Mouse (Mus musculus) embryonic facial prominence, embryonic 11.5 days (tissue): ENCODE measurements around the gene Grap. TPM values are rescaled to one million over a fixed set of nuclear protein-coding genes. Genes with fewer than 3 reads are reported as not detected.

ENCODE experiments used
- ATAC-seq: fragments of 200-750 bp; cut with Nextera tagmentation; replicated peaks from 2 replicates; pipeline ENCODE4 v1.8.0; 2017; ENCODE audit warnings: low read depth; ENCODE audit not compliant: insufficient number of reproducible peaks, low FRiP score, low TSS enrichment
- DNase-seq: peaks from one replicate; pipeline ENCODE4 v3.0.0-alpha.2; 2015; ENCODE audit warnings: low spot score
- H3K27ac ChIP-seq: fragments of 300-500 bp; sonication (generic); replicated peaks from 2 replicates; pipeline ENCODE4 v1.5.1; 2014; ENCODE audit warnings: mild to moderate bottlenecking, low read depth, low read length, control low read depth
- H3K27me3 ChIP-seq: fragments of 300-500 bp; sonication (generic); 2 replicates; pipeline ENCODE4 v1.6.1; 2014; ENCODE audit warnings: mild to moderate bottlenecking, low read length, moderate library complexity, mixed read lengths; ENCODE audit not compliant: control insufficient read depth, insufficient read depth
- H3K36me3 ChIP-seq: fragments of 300-500 bp; sonication (generic); replicated peaks from 2 replicates; pipeline ENCODE4 v1.6.1; 2014; ENCODE audit warnings: low read depth, mild to moderate bottlenecking, low read length, moderate library complexity, mixed read lengths; ENCODE audit not compliant: control insufficient read depth, insufficient read depth
- H3K4me1 ChIP-seq: fragments of 300-500 bp; sonication (generic); 2 replicates; pipeline ENCODE4 v1.6.1; 2014; ENCODE audit warnings: low read length, mixed read lengths; ENCODE audit not compliant: control insufficient read depth, insufficient read depth
- H3K4me2 ChIP-seq: fragments of 300-500 bp; sonication (generic); 2 replicates; pipeline ENCODE4 v1.6.1; 2014; ENCODE audit warnings: low read depth, mild to moderate bottlenecking, control low read depth, low read length, moderate library complexity
- H3K4me3 ChIP-seq: fragments of 300-500 bp; sonication (generic); 2 replicates; pipeline ENCODE4 v1.5.1; 2014; ENCODE audit warnings: low read depth, low read length, control low read depth
- H3K9ac ChIP-seq: fragments of 300-500 bp; sonication (generic); replicated peaks from 2 replicates; pipeline ENCODE4 v1.6.1; 2014; ENCODE audit warnings: mild to moderate bottlenecking, control low read depth, low read length
- H3K9me3 ChIP-seq: fragments of 300-500 bp; sonication (generic); replicated peaks from 2 replicates; pipeline ENCODE4 v1.6.1; 2016; ENCODE audit warnings: mild to moderate bottlenecking, low read length, inconsistent platforms, mixed read lengths; ENCODE audit not compliant: control insufficient read depth
- WGBS: fragments of 180-500 bp; shearing (Covaris S2); extraction: QIAGEN DNeasy Blood & Tissue Kit; methylation state at CpG from one replicate; pipeline ENCODE4 v1.1.7; 2014; 5-methylcytosine and 5-hydroxymethylcytosine counted together
- polyA plus RNA-seq: library from polyadenylated mRNA; unstranded; fragments of >200 nt; fragmentation: Nextera tagmentation; extraction: Ambion mirVana; gene quantifications from 2 replicates; pipeline ENCODE4 v1.2.1, GENCODE M21; 2014

The Grap gene
- polyA plus RNA-seq, 1 experiment from 2014 or later = 3.4 TPM

- 78% methylated on average over 7 of the region's 7 CpGs for WGBS
- H3K4me1 ChIP-seq = no peaks in the 10 kb centered on the region
- DNase-seq (no peak), ATAC-seq (no peak)
- no peaks in the 10 kb centered on the region for H3K36me3 ChIP-seq
- H3K9me3 ChIP-seq = no peaks in the 10 kb centered on the region
- H3K9ac ChIP-seq = no peak overlapping the region
- no peak overlapping the region for H3K27ac ChIP-seq
- no peaks in the 10 kb centered on the region for H3K27me3 ChIP-seq
- H3K4me3 ChIP-seq = no peak overlapping the region
- no peak overlapping the region for H3K4me2 ChIP-seq
Observed at GRCm38 (mm10) chr11:61642106-61642505, 11.0 kb upstream of the Grap start.

- no peaks in the 10 kb centered on the region for H3K36me3 ChIP-seq
- H3K9me3 ChIP-seq = no peaks in the 10 kb centered on the region
- H3K9ac ChIP-seq = no peak overlapping the region
- no peaks in the 10 kb centered on the region for H3K27me3 ChIP-seq
- H3K4me2 ChIP-seq = no peak overlapping the region
- H3K4me1 ChIP-seq = no peaks in the 10 kb centered on the region
- no peak for ATAC-seq
- WGBS = 87% methylated on average over 5 of the region's 5 CpGs
- H3K27ac ChIP-seq = no peak overlapping the region
- no peak for DNase-seq
- H3K4me3 ChIP-seq = no peak overlapping the region
Observed at GRCm38 (mm10) chr11:61643184-61643961, 9.7 kb upstream of the Grap start.

- no peaks in the 10 kb centered on the region for H3K36me3 ChIP-seq
- no peak overlapping the region for H3K4me2 ChIP-seq
- no peak overlapping the region for H3K9ac ChIP-seq
- WGBS = 80% methylated on average over 11 of the region's 11 CpGs
- H3K27me3 ChIP-seq = no peaks in the 10 kb centered on the region
- ATAC-seq = no peak
- no peak overlapping the region for H3K4me3 ChIP-seq
- DNase-seq = no peak
- no peaks in the 10 kb centered on the region for H3K9me3 ChIP-seq
- no peaks in the 10 kb centered on the region for H3K4me1 ChIP-seq
- no peak overlapping the region for H3K27ac ChIP-seq
Observed at GRCm38 (mm10) chr11:61644576-61645326, 8.3 kb upstream of the Grap start.

GRCm38 (mm10) chr11:61645357-61645857 is 7.7 kb upstream of the Grap start:
- 80% methylated on average over 5 of the region's 5 CpGs for WGBS
- Histone ChIP-seq H3K4me1 (no peaks in the 10 kb centered on the region), H3K27ac (no peak overlapping the region), H3K4me3 (no peak overlapping the region), H3K9me3 (no peaks in the 10 kb centered on the region), H3K27me3 (no peaks in the 10 kb centered on the region), H3K9ac (no peak overlapping the region), H3K4me2 (no peak overlapping the region), H3K36me3 (no peaks in the 10 kb centered on the region)
- no peak for DNase-seq
- no peak for ATAC-seq

GRCm38 (mm10) chr11:61646499-61647039 is 6.5 kb upstream of the Grap start:
- ATAC-seq = no peak
- WGBS = 52% methylated on average over 2 of the region's 2 CpGs

GRCm38 (mm10) chr11:61647110-61647910 is 5.8 kb upstream of the Grap start:
- no peaks in the 10 kb centered on the region for H3K36me3 ChIP-seq
- 73% methylated on average over 10 of the region's 10 CpGs for WGBS
- no peak overlapping the region for H3K27ac ChIP-seq
- H3K9me3 ChIP-seq = no peaks in the 10 kb centered on the region
- no peak overlapping the region for H3K9ac ChIP-seq
- H3K27me3 ChIP-seq = no peaks in the 10 kb centered on the region
- H3K4me1 ChIP-seq = no peaks in the 10 kb centered on the region
- no peak overlapping the region for H3K4me2 ChIP-seq
- H3K4me3 ChIP-seq = no peak overlapping the region
- ATAC-seq = no peak
- DNase-seq = no peak

More at GRCm38 (mm10) chr11:61646499-61647039, 6.5 kb upstream of the Grap start:
- Histone ChIP-seq H3K27ac (no peak overlapping the region), H3K9me3 (no peaks in the 10 kb centered on the region), H3K27me3 (no peaks in the 10 kb centered on the region), H3K36me3 (no peaks in the 10 kb centered on the region), H3K4me1 (no peaks in the 10 kb centered on the region), H3K4me2 (no peak overlapping the region), H3K9ac (no peak overlapping the region), H3K4me3 (no peak overlapping the region)
- no peak for DNase-seq

- no peaks in the 10 kb centered on the region for H3K4me1 ChIP-seq
- no peak overlapping the region for H3K9ac ChIP-seq
- H3K9me3 ChIP-seq = no peaks in the 10 kb centered on the region
- no peaks in the 10 kb centered on the region for H3K36me3 ChIP-seq
- no peaks in the 10 kb centered on the region for H3K27me3 ChIP-seq
- ATAC-seq (no peak), DNase-seq (no peak)
- WGBS = 86% methylated on average over 6 of the region's 6 CpGs
- H3K4me3 ChIP-seq = no peak overlapping the region
- no peak overlapping the region for H3K4me2 ChIP-seq
- H3K27ac ChIP-seq = no peak overlapping the region
Observed at GRCm38 (mm10) chr11:61647956-61648748, 4.9 kb upstream of the Grap start.
